Mouse (Mus musculus) intestine, embryonic 15.5 days (tissue): ENCODE data around the gene Maob. TPM values are rescaled to one million over a fixed set of nuclear protein-coding genes. Genes with fewer than 3 reads are reported as not detected.
A peak's percentile ranks its signal among the peaks of the same experiment; 100 is the strongest.

ENCODE experiments used
- ATAC-seq: fragments of 200-750 bp; cut with Nextera tagmentation; 2 replicates; pipeline ENCODE4 v1.8.0; 2017; ENCODE audit warnings: moderate TSS enrichment, moderate library complexity
- H3K27ac ChIP-seq: fragments of 300-500 bp; sonication (generic); 2 replicates; pipeline ENCODE4 v1.5.1; 2015; ENCODE audit warnings: mild to moderate bottlenecking, inconsistent platforms
- H3K27me3 ChIP-seq: fragments of 300-500 bp; sonication (generic); replicated peaks from 2 replicates; pipeline ENCODE4 v1.6.1; 2015; ENCODE audit warnings: inconsistent platforms
- H3K36me3 ChIP-seq: fragments of 300-500 bp; sonication (generic); 2 replicates; pipeline ENCODE4 v1.6.1; 2015; ENCODE audit warnings: inconsistent platforms
- H3K4me1 ChIP-seq: fragments of 300-500 bp; sonication (generic); replicated peaks from 2 replicates; pipeline ENCODE4 v1.6.1; 2015; ENCODE audit warnings: inconsistent platforms
- H3K4me2 ChIP-seq: fragments of 300-500 bp; sonication (generic); replicated peaks from 2 replicates; pipeline ENCODE4 v1.6.1; 2015; ENCODE audit warnings: mild to moderate bottlenecking, inconsistent platforms
- H3K4me3 ChIP-seq: fragments of 300-500 bp; sonication (generic); replicated peaks from 2 replicates; pipeline ENCODE4 v1.5.1; 2015; ENCODE audit warnings: inconsistent platforms
- H3K9ac ChIP-seq: fragments of 300-500 bp; sonication (generic); 2 replicates; pipeline ENCODE4 v1.6.1; 2015; ENCODE audit warnings: inconsistent platforms
- H3K9me3 ChIP-seq: fragments of 300-500 bp; sonication (generic); 2 replicates; pipeline ENCODE4 v1.6.1; 2016; ENCODE audit warnings: inconsistent platforms
- WGBS: fragments of 180-500 bp; shearing (Covaris S2); methylation state at CpG from one replicate; pipeline ENCODE4 v1.1.7; 2015; 5-methylcytosine and 5-hydroxymethylcytosine counted together
- polyA plus RNA-seq: library from polyadenylated mRNA; unstranded; fragments of >200 nt; fragmentation: Nextera tagmentation; extraction: Ambion mirVana; gene quantifications from 2 replicates; pipeline ENCODE4 v1.2.1, GENCODE M21; 2015

Gene Maob
- polyA plus RNA-seq: 99.4 and 117 TPM in 2 replicates

GRCm38 (mm10) chrX:16817261-16817769, at the start of gene Maob:
Gene Maob (minus strand): TSS chrX:16817366.
- H3K9ac ChIP-seq: no peak within 1 kb of the TSS
- WGBS: 20% methylated on average over 18 of the region's 18 CpGs

GRCm38 (mm10) chrX:16860244-16860643, 43.1 kb upstream of the Maob start:
- H3K27ac ChIP-seq: no peak overlapping the region
- no peak for ATAC-seq

More at GRCm38 (mm10) chrX:16817261-16817769, at the start of gene Maob:
- Histone ChIP-seq H3K4me2 (peak within 1 kb of the TSS; percentile 52), H3K27ac (no peak within 1 kb of the TSS), H3K36me3 (no peaks in the 10 kb centered on the region), H3K9me3 (no peaks in the 10 kb centered on the region), H3K4me3 (peak within 1 kb of the TSS; percentile 24), H3K27me3 (no peaks in the 10 kb centered on the region), H3K4me1 (no peaks in the 10 kb centered on the region)
- peak; percentile 92 for ATAC-seq

DNA sequence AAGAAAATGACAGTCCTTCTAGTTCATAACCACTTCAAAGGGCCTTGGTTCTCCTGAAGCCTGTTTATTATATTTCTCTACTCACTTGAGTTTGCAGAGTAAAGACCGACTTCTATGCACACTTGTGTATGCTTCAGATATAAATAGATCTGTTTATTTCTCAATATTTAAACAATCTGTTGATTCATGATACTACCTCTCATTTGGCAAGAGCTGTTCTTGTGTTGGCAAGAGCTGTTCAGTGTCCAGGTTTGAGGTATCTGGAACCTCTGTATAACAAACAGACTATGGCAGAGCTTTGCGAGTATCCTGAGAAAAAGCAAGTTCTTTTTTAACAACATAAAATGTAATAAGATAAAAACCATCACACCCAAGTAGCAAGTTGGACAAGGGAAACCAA, 28.9 kb upstream of the Maob start:
- no peaks in the 10 kb centered on the region for H3K4me1 ChIP-seq
- H3K9ac ChIP-seq: no peak overlapping the region
- H3K4me3 ChIP-seq: no peak overlapping the region
- H3K27me3 ChIP-seq: no peaks in the 10 kb centered on the region
- H3K36me3 ChIP-seq: no peaks in the 10 kb centered on the region
- no peak overlapping the region for H3K27ac ChIP-seq
- 75% methylated on average over 2 of the region's 2 CpGs for WGBS
- ATAC-seq: no peak
- H3K9me3 ChIP-seq: no peaks in the 10 kb centered on the region
- H3K4me2 ChIP-seq: no peak overlapping the region

More at GRCm38 (mm10) chrX:16860244-16860643, 43.1 kb upstream of the Maob start:
- Histone ChIP-seq H3K36me3 (no peaks in the 10 kb centered on the region), H3K27me3 (no peaks in the 10 kb centered on the region), H3K4me1 (no peaks in the 10 kb centered on the region), H3K9me3 (no peaks in the 10 kb centered on the region), H3K4me2 (no peak overlapping the region), H3K9ac (no peak overlapping the region), H3K4me3 (no peak overlapping the region)

DNA sequence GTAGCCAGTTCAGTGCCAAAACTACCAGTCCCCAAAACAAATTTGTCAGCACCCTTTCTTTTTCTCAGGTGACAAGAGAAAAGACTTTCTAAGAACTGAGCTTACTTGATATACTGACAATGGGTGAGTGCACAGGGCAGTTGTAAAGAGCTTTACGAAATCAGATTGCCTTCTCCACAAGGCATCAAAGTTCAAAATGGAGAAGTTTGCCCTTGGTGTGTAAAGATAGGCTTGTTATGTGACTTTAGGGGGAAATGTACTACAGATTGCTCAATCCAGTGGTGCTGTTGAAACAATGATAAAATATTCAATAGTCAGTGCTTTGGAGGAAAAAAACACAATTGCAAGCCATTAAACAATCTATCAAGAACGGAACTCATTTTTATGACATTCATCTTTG, 24.3 kb upstream of the Maob start:
- peak; percentile 70 for ATAC-seq
- Histone ChIP-seq H3K36me3 (no peaks in the 10 kb centered on the region), H3K4me3 (no peak overlapping the region), H3K4me2 (no peak overlapping the region), H3K4me1 (no peaks in the 10 kb centered on the region), H3K9me3 (no peaks in the 10 kb centered on the region), H3K27ac (no peak overlapping the region), H3K27me3 (no peaks in the 10 kb centered on the region), H3K9ac (no peak overlapping the region)
- 70% methylated on average over 2 of the region's 2 CpGs for WGBS

DNA sequence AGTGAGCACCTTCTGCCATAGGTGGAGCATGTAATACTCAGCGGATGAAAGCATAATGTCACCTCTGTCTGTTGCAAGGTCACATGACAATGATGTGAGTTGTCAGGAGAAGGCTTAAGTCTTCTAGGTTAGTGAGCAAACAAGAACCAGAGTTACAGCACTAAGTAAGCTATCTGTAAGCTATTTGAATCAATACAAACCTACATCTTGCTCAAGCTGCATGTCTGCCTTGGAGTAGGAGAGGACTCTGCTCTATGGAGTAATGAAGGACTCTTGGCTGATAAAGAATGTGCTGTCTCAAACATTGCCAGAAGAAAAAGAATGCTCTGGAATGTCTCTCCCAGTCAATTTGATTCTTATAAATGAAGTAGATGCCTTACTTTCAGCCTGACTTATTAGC, 20.1 kb upstream of the Maob start:
- 79% methylated on average over 1 of the region's 1 CpGs for WGBS

DNA sequence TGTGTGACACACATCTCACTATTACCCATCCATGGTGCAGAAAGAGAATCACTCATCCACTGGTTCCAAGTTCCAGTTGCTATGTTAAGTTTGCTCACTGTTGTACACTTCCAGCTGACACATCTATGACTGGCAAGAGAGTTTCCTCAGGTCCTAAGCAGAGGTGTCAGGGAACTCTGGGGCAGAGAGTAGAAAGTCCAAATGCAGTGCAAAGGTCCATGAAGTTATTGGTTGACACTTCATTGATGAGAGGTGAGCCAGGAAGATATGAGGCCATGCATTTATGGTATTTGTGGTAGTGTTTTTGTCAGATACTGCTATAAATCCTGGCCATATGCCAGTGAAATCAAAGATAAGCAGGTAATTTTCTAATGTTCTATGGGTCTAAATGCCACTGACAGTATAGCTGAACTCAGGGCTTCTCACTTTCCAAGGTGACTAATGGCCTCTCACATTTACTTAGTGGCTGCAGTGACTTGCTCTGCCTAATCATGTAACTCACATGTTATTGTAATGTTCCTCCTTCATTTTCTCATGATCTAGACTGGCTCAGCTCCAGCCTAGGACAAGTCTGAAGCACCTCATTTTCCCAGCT, 19.4 kb upstream of the Maob start:
- Histone ChIP-seq H3K4me2 (no peak overlapping the region), H3K9ac (no peak overlapping the region), H3K4me1 (no peaks in the 10 kb centered on the region), H3K27me3 (no peaks in the 10 kb centered on the region), H3K4me3 (no peak overlapping the region), H3K27ac (no peak overlapping the region), H3K36me3 (no peaks in the 10 kb centered on the region), H3K9me3 (no peaks in the 10 kb centered on the region)
- peak; percentile 92 for ATAC-seq

More for the DNA sequence above, 20.1 kb upstream of the Maob start:
- peak; percentile 48 for ATAC-seq
- Histone ChIP-seq H3K4me1 (no peaks in the 10 kb centered on the region), H3K36me3 (no peaks in the 10 kb centered on the region), H3K4me2 (no peak overlapping the region), H3K4me3 (no peak overlapping the region), H3K27me3 (no peaks in the 10 kb centered on the region), H3K9me3 (no peaks in the 10 kb centered on the region), H3K27ac (no peak overlapping the region), H3K9ac (no peak overlapping the region)

GRCm38 (mm10) chrX:16826028-16826427, 8.9 kb upstream of the Maob start:
- H3K27ac ChIP-seq: no peak overlapping the region
- H3K27me3 ChIP-seq: no peaks in the 10 kb centered on the region
- no peaks in the 10 kb centered on the region for H3K4me1 ChIP-seq
- no peaks in the 10 kb centered on the region for H3K36me3 ChIP-seq
- 82% methylated on average over 1 of the region's 1 CpGs for WGBS
- no peaks in the 10 kb centered on the region for H3K9me3 ChIP-seq
- peak; percentile 62 for ATAC-seq
- no peak overlapping the region for H3K4me3 ChIP-seq
- H3K9ac ChIP-seq: no peak overlapping the region
- no peak overlapping the region for H3K4me2 ChIP-seq

GRCm38 (mm10) chrX:16815965-16816364, 1.2 kb downstream of the Maob start:
- no peak for ATAC-seq
- no peaks in the 10 kb centered on the region for H3K36me3 ChIP-seq
- H3K4me3 ChIP-seq: no peak overlapping the region
- no peaks in the 10 kb centered on the region for H3K4me1 ChIP-seq
- no peaks in the 10 kb centered on the region for H3K27me3 ChIP-seq
- no peaks in the 10 kb centered on the region for H3K9me3 ChIP-seq
- 91% methylated on average over 3 of the region's 3 CpGs for WGBS
- H3K4me2 ChIP-seq: no peak overlapping the region
- H3K27ac ChIP-seq: no peak overlapping the region
- no peak overlapping the region for H3K9ac ChIP-seq

DNA sequence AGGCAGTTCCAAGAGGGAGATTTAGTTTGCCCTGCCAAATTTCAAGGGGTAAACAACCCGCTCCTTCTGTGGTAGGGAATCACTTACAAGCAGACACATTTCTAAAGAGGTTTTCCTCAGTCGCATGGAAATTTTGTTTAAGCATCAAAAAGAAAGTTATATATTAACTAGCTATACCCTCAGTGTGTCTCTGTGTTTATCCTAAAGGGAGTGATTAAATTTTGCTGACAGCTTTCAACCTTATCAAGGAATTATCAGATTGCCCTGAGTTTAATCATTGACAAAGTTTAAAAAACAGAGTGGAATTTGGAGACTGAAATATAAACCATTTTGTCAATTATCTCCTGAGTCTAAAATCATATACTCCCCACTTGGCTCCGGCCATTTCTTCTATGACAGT, 5.1 kb downstream of the Maob start:
- Histone ChIP-seq H3K9ac (no peak overlapping the region), H3K4me3 (no peak overlapping the region), H3K27ac (no peak overlapping the region), H3K4me2 (no peak overlapping the region), H3K9me3 (no peaks in the 10 kb centered on the region), H3K36me3 (no peaks in the 10 kb centered on the region), H3K27me3 (no peaks in the 10 kb centered on the region), H3K4me1 (no peaks in the 10 kb centered on the region)
- peak; percentile 53; the same call in 1 of the 2 replicates for ATAC-seq
- WGBS: 48% methylated on average over 3 of the region's 3 CpGs

GRCm38 (mm10) chrX:16767453-16767852, 49.7 kb downstream of the Maob start:
- peak; percentile 91 for ATAC-seq
- no peak overlapping the region for H3K9ac ChIP-seq
- H3K4me2 ChIP-seq: no peak overlapping the region
- WGBS: 53% methylated on average over 1 of the region's 1 CpGs
- H3K4me3 ChIP-seq: no peak overlapping the region
- no peak overlapping the region for H3K27ac ChIP-seq
- H3K36me3 ChIP-seq: no peaks in the 10 kb centered on the region
- H3K4me1 ChIP-seq: no peaks in the 10 kb centered on the region
- no peaks in the 10 kb centered on the region for H3K27me3 ChIP-seq
- no peaks in the 10 kb centered on the region for H3K9me3 ChIP-seq

DNA sequence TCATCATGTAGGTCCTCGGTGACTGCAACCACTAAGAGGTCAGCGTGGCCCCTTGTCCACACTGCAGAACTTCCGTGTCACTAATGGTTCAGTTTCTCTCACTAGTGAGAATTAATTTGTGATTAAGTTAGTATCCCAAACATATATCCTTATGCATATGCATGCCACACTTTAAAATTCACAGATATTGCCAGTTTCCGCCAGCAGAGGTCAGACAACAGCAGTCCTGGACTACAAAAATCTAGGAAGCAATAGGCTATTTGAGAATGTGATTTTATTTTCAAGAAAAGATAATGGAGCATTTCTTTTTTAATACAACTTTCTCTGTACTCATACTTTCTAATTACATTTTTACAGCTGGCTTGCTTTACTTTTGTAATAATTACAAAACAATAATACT, 51.0 kb downstream of the Maob start:
- no peak for ATAC-seq
- no peaks in the 10 kb centered on the region for H3K4me1 ChIP-seq

DNA sequence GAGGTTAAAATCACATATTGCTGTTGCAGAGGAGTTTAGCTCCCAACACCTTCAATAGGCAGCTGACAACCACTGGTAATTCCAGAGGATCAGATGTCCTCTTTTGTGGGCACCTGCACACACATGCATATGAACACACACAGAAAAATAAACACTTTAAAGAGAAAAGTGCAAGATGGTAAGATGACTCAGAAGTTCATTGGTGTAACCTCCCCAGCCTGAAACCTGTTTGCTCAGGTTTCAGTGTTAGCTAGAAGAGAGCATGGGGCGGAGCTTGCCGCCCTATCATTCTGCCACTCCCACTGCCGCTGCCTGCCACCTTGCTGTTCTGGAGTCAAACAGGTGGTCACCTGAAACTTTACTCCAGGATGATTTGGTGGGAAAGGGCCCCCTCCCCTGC, 55.7 kb downstream of the Maob start:
- Histone ChIP-seq H3K9ac (no peak overlapping the region), H3K4me3 (no peak overlapping the region), H3K27ac (no peak overlapping the region), H3K9me3 (no peaks in the 10 kb centered on the region), H3K4me1 (no peaks in the 10 kb centered on the region), H3K27me3 (no peaks in the 10 kb centered on the region), H3K4me2 (no peak overlapping the region), H3K36me3 (no peaks in the 10 kb centered on the region)
- ATAC-seq: peak; percentile 69
- WGBS: 40% methylated on average over 3 of the region's 3 CpGs

More for the DNA sequence above, 51.0 kb downstream of the Maob start:
- Histone ChIP-seq H3K36me3 (no peaks in the 10 kb centered on the region), H3K4me3 (no peak overlapping the region), H3K4me2 (no peak overlapping the region), H3K9me3 (no peaks in the 10 kb centered on the region), H3K9ac (no peak overlapping the region), H3K27me3 (no peaks in the 10 kb centered on the region), H3K27ac (no peak overlapping the region)
- 63% methylated on average over 4 of the region's 4 CpGs for WGBS

- Histone ChIP-seq H3K4me2 (no peak overlapping the region), H3K9me3 (no peaks in the 10 kb centered on the region), H3K4me1 (no peaks in the 10 kb centered on the region), H3K27me3 (no peaks in the 10 kb centered on the region), H3K36me3 (no peaks in the 10 kb centered on the region), H3K9ac (no peak overlapping the region), H3K4me3 (no peak overlapping the region), H3K27ac (no peak overlapping the region)
- peak; percentile 49; the same call in 1 of the 2 replicates for ATAC-seq
Observed at GRCm38 (mm10) chrX:16754761-16755160, 62.4 kb downstream of the Maob start.
